Mouse (Mus musculus) spleen, adult 2 months (tissue): Measurements from ENCODE around the gene Srgap2.
"Not testable (repeated sequence)": the region's sequence is repeated elsewhere in the genome, so short reads cannot be mapped to it uniquely, and the experiment has no call there.

Experiments used
- CTCF ChIP-seq: fragments of 200-500 bp; IDR thresholded peaks from 2 replicates; pipeline ENCODE4 v1.5.1; 2011; ENCODE audit warnings: mild to moderate bottlenecking, inconsistent platforms; ENCODE audit not compliant: insufficient read depth, insufficient read length, insufficient replicate concordance; ENCODE audit errors: extremely low read depth
- POLR2A ChIP-seq: fragments of 200-500 bp; IDR thresholded peaks from 2 replicates; pipeline ENCODE4 v1.6.1; 2011; ENCODE audit warnings: low read depth, low read length, inconsistent platforms

DNA sequence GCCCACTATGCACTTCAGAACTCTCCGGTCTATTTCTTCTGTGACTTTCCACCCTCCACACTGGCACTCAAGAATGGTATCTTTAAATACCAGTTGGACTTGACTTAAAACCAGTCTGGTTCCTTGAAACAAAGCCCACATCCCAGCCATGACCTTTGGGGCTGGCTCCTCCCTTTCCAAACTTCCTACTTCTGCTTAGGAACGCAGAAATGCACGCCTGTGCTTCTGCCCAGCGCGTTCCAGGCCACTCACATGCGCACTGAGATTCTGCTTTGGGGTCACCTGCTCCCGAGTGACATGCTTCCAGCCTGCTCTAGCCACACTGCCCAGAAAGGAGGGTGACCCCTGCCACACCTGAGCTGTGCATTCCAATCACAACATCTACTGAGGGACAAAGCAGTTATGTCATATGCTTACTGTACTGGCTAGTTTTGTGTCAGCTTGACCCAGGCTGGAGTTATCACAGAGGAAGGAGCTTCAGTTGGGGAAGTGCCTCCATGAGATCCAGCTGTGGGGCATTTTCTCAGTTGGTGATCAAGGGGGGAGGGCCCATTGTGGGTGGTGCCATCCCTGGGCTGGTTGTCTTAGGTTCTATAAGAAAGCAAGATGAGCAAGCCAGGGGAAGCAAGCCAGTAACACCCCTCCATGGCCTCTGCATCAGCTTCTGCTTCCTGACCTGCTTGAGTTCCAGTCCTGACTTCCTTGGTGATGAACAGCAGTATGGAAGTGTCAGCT lies 274.5 kb downstream of the Srgap2 start:
- not testable (repeated sequence) for TF ChIP-seq POLR2A, CTCF
